Mouse (Mus musculus) heart, adult 2 months (tissue): ENCODE measurements around the gene Gmppb.

Experiments
- CTCF ChIP-seq: fragments of 200-600 bp; IDR thresholded peaks from 2 replicates; pipeline ENCODE4 v1.8.1; 2022; ENCODE audit warnings: antibody characterized with exemption, mild to moderate bottlenecking, moderate library complexity
- EP300 ChIP-seq: fragments of 200-500 bp; IDR thresholded peaks from 2 replicates; pipeline ENCODE4 v1.6.1; 2011; ENCODE audit warnings: low read depth, low read length, control low read depth; ENCODE audit not compliant: insufficient read depth
- POLR2A ChIP-seq: fragments of 200-500 bp; IDR thresholded peaks from 2 replicates; pipeline ENCODE4 v1.6.1; 2011; ENCODE audit warnings: mild to moderate bottlenecking, low read depth, low read length, control low read depth; ENCODE audit not compliant: insufficient read depth

- TF ChIP-seq EP300 = no peak
- no peak for TF ChIP-seq CTCF
- TF ChIP-seq POLR2A = no peak
Measured at GRCm38 (mm10) chr9:108056361-108057261, 7.6 kb downstream of the Gmppb start.
